Mouse (Mus musculus) granulocyte monocyte progenitor cell, adult 5-6 weeks (primary cell): ENCODE measurements around the gene Mast4. TPM values are rescaled to one million over a fixed set of nuclear protein-coding genes. Genes with fewer than 3 reads are reported as not detected.
A peak's percentile ranks its signal among the peaks of the same experiment; 100 is the strongest.
"Not testable (repeated sequence)": the region's sequence is repeated elsewhere in the genome, so short reads cannot be mapped to it uniquely, and the experiment has no call there.

Experiments
- ATAC-seq: replicated peaks from 2 replicates; pipeline ENCODE4 v1.8.0; 2016; ENCODE audit warnings: mild to moderate bottlenecking, moderate TSS enrichment, inconsistent platforms; ENCODE audit not compliant: poor library complexity, severe bottlenecking
- total RNA-seq, 2 experiments: library from RNA; stranded (forward) in 1 of 2; stranded (reverse) in 1 of 2; fragments of 200-712, 200-1000 nt in 1 of 2; fragments of >200 nt in 1 of 2; fragmentation: Nextera tagmentation in 1 of 2; gene quantifications; 2 replicates each; pipeline ENCODE4 v1.2.3; 2014 to 2017

The Mast4 gene
- 8.0 and 8.2 TPM in 2 replicates for total RNA-seq (2014; fragmentation: Nextera tagmentation)
- 0.88 and 3.2 TPM in 2 replicates for total RNA-seq (2017)

- peak; percentile 74 for ATAC-seq
Measured at GRCm38 (mm10) chr13:103334392-103334686, at the start of gene Mast4. TSS of gene Mast4 (minus strand) at chr13:103334497.

GRCm38 (mm10) chr13:103374495-103374894 is 40.2 kb upstream of the Mast4 start:
- no peak for ATAC-seq

DNA sequence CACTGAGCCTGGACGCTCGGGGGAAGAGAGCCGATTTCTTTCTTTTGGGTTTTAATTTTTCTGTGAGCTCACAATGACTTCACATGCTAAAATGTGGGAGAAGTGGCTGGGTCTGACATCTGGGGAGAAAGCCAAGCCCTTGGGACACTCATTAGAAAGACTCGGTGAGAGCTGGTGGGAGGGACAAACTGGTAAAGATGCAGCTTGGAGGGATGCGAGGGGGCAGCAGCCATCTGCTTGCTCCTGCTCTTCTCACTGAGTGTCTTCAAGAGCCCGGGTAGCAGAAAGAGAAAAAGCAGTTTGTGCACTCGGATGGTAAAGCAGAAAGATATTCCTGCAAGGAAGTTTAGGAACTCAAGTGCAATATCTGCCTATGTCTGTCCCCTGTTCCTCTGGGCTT is 34.9 kb upstream of the Mast4 start:
- ATAC-seq = no peak

DNA sequence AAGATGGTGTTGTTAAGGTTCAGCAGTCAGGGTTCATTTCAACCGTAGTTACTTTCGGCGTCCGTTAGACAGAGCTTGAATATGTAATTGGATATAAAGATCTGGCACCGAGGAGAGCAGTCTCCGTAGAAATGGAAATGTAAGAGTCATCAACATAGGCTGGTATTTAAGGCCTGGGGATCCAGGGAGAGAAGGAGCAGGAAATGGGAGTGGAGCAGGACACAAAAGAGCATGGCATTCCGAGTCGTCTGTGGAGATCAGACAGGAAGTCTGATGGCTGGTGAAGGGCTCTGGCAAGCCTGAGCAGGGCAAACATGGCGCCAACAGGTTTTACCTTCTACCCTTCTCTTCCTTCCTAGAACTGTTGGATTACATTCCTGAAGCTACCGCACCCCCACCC is 28.9 kb upstream of the Mast4 start:
- ATAC-seq = no peak

DNA sequence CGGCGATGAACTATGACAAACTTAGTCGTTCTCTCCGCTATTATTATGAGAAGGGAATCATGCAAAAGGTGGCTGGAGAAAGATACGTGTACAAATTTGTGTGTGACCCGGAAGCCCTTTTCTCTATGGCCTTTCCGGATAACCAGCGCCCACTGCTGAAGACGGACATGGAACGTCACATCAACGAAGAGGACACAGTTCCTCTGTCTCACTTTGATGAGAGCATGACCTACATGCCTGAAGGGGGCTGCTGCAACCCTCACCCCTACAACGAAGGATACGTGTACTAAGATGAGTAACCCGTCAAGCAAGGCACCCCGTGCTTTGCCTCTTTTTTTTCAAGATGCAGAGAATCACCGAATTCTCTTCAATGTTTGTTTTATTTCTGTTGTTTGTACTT is 23.1 kb upstream of the Mast4 start:
- ATAC-seq = not testable (repeated sequence)

DNA sequence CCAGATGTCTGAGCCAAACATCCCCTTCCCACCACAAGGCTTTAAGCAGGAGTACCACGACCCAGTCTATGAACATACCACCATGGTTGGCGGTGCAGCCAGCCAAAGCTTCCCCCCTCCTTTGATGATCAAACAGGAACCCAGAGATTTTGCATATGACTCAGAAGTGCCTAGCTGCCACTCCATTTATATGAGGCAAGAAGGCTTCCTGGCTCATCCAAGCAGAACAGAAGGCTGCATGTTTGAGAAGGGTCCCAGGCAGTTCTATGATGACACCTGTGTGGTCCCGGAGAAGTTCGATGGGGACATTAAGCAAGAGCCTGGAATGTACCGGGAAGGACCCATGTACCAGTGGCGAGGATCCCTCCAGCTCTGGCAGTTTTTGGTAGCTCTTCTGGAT is 22.6 kb upstream of the Mast4 start:
- ATAC-seq = not testable (repeated sequence)

DNA sequence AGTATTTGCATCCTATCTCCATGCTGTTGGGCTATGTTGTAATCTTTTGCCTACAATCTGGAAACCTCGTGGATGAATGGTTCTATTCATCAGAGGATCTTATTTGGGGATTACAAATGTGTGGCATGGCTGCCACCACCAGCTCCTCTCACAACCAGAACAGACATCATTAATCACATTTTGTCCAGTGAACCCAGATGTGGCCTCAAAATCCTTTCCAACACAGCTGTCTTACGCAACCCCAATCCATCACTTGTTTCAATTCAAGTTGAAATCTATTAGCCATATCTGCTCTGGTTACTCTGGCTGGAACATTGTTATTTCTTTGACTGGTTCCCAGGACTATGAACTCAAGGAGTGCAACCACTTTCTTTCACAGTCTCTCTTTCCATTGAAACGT is 20.4 kb upstream of the Mast4 start:
- ATAC-seq = no peak

DNA sequence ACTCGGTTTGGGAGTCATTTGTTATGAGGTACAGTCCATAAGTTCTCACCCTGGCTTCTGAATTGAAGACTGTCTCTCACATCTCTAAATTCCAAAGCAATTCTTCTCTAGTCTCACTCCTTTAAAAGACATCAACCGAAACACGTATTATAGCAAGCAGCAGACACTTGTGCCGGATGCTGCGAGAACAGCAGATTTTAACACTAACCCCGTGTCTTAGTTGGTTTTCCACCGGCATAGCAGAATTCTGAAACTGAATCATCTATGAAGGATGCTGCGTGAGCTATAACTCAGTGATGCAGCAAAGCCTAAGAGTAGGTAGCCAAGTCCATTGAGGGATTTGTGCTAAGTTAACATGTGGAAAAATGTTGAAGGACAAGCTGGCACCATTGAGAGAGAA is 10.5 kb upstream of the Mast4 start:
- ATAC-seq = no peak

GRCm38 (mm10) chr13:103344006-103344720 is 9.9 kb upstream of the Mast4 start:
- ATAC-seq = no peak

DNA sequence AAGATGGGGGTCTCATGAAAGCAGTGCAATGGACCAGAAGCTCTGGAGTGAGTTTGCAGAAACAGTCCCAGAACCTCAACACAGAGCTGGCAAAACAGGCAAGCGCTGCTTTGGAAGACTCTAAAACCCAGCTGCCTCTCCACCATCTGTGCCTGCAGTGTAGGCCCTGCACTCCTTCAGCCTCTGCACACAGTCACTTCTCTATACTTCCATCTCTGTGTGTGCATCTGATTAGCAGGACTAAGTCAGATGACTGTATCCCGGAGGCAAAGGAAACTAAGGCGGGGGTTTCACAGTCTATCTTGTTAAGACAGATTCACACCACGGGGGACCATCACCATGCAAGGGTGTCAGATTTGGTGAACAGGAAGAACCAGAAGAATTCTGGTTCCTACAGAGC is 6.7 kb upstream of the Mast4 start:
- ATAC-seq = no peak

DNA sequence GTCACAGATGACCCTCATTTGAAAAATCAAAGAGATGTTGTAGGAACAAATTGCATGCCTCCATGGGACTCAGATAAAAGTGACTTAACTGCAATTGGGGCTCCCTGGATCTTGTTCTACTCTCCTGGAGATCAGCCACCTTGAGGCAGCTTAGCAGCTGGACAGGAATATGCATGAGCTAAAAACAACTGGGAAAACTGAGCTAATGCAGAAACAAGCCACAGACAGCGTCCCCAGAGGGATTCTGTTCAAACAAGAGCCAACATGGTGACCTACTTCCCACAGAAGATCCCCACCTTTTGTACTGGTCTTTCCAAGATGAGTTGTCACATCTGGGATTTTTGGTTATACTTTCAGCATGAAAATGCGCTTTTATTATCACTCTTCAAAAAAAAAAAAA is 4.3 kb upstream of the Mast4 start:
- ATAC-seq = no peak

- no peak for ATAC-seq
Measured at GRCm38 (mm10) chr13:103336237-103336636, 1.9 kb upstream of the Mast4 start.

DNA sequence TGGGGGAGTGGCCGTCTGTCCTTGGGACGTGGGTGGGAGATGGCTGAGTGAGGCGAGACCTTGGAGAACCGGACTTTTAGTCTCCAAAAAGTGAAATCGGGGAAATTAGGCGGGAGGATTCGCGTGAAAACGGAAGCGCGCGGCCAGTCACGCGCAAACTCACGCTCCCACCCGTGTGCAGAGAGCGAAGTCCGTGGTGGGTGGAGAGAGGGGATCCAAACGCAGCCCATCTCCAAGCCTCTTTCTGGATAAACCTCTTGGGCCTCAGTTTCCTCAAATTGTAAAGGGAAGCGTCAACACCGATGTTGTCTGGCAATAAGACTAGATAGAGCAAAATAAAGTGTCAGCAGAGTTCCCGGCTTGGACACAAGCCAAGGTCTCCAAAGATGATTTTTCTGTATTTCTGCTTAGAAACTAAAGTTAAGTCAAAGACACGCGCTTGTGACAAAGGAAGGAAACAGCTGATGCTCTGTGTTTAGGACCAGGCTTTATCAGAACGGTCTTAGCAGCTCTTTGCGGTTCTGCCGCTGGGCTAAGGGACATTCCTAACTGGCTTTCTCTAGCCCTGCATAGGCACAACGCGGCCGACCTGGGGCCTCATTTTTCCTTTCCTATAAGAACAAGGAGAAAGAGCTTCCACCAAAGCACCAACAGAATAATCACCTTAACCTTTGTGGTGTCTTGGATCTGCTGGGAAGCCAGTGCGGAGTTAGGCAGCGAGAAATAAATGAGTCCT is 594 bp upstream of the Mast4 start:
- ATAC-seq = peak; percentile 28; the same call in 1 of the 2 replicates

GRCm38 (mm10) chr13:103333601-103334391 is 501 bp downstream of the Mast4 start:
- peak; percentile 41 for ATAC-seq

- ATAC-seq = no peak
Measured at GRCm38 (mm10) chr13:103333153-103333552, 1.1 kb downstream of the Mast4 start.

DNA sequence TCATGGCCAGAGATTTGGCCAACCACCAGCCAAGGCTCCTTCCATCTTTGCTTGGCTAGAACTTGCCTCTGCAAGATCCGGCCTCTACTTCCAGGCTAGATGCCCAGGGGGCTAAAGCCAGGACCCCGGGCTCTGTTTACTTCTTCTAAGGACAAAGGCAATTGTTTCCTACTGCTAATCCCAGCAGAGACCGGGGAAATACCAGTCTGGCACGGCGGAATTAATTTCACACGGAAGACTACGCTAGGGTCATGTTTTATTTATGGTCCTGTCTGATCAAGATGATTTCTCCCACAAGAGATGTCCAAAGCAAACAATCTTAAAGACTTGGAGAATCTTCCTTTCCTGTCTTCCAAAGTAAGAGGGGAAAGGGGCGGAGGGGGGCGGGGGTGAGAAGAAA is 1.6 kb downstream of the Mast4 start:
- ATAC-seq = no peak

GRCm38 (mm10) chr13:103331096-103331495 is 3.2 kb downstream of the Mast4 start:
- ATAC-seq = no peak

GRCm38 (mm10) chr13:103328299-103328698 is 6.0 kb downstream of the Mast4 start:
- ATAC-seq = no peak

- no peak for ATAC-seq
Measured at GRCm38 (mm10) chr13:103327843-103328242, 6.5 kb downstream of the Mast4 start.

DNA sequence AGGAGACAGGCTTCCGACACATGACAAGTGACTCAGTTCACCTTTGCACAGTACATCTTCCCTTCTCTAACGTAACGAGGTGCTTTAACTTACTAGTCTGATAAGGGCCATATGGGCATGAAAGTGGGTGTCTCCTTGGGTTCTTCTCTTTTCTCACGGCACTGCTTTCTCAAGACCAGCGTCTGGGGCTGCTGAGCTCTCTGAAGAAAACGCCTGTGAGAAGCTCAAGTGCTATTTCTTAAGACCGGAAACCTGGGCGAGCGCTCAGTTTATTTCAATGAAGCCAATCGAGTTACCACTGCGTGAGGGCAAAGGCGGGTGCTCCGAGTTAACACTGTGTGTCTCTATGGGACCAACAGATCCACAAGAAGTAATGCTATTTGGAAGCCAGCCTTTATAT is 8.1 kb downstream of the Mast4 start:
- ATAC-seq = no peak

GRCm38 (mm10) chr13:103319881-103320280 is 14.4 kb downstream of the Mast4 start:
- ATAC-seq = no peak
